Mouse (Mus musculus) kidney, adult 11 months (tissue): ENCODE results near the gene Nol3.

Experiments used
- DNase-seq: peaks from one replicate; pipeline ENCODE4 v3.0.0; 2022

The Nol3 gene

DNA sequence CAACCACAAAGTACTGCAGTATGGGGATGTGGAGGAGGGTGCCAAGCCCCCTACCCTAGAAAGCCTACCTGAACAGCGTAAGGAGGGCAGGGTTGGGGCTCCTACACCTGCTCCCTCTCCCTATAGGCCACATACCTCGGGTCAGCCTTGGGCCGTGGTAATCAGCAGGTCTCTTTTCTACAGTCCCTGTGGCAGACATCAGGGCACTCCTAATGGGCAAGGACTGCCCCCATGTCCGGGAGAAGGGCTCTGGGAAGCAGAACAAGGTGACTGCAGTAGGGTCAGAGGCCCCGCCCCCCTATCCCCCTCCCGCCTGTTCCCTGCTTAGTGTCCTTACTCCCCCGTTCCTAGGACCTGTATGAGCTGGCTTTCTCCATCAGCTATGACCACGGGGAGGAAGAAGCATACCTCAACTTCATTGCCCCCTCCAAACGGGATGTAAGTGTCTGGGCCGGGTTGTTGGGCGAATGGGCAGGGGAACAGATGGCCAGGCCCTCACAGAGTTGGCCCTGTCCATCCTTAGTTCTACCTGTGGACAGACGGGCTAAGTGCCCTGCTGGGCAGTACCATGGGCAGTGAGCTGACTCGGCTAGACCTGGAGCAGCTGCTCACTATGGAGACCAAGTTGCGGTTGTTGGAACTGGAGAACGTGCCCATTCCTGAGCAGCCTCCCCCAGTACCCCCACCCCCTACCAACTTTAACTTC is 33.4 kb downstream of the Nol3 start:
- no peak for DNase-seq

DNA sequence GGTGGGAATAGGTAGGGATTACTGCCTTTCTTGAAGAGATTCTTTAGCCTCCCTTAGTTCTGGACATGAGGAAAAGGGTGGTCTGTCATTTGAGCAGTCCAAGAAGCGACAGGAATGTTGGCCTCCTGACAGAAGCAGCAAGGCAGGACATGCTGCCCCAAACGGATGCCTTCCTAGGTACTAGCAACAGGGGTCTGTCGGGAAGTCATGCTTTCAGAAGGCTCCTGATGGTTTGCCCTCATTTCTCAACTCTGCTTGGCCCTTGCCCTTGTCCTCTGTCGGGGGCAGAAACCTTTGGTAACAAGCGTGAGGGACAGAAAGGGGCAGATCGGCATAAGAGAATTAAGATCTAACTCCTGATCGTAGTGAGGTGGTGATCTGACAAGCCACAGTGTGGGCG is 34.2 kb downstream of the Nol3 start:
- no peak for DNase-seq

DNA sequence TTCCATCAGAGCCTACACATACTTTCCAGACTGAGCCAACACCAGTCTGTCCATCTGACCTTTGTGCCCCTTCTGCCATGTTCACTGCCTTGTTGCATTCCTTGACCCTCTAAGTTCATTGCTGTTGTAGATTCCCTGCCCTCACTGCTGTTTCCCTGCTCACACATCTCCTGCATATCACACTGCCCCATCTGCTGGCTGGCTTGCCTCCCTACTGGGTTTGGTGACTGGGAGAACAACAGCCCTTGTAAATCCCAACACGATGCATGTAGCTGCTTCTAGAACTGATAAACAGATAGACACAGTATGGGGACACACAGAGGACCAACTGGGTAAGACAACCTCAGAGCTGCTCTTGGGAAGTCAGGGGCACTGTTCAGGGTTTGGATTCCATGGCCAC is 35.8 kb downstream of the Nol3 start:
- DNase-seq = no peak

DNA sequence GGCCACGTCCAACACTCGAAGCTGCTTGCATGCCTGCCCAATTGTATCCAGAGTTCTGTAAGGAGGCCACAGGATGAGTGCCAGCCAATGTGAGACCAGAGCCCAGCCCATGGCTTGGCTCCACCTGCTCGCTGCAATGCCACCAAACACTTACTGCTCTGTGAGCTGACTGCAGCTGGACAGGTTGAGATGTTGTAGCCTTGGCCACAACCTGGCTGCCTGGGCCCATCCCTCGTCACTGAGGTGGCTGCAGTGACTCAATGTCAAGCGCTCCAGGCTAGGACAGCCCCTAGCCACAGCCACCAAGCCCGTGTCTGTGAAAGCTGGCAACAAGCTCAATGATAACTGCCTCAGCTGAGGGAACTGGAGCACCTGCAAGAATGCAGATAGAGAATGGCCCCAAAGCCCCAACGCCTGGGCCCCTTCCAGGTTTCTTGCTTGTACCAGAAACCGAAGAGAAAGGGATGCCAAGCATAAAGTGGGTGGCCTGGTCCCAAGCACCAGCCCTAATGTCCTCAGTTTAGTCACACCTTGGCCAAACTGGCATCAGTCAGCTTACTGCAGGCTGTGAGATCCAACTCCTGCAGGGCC is 37.0 kb downstream of the Nol3 start:
- no peak for DNase-seq

DNA sequence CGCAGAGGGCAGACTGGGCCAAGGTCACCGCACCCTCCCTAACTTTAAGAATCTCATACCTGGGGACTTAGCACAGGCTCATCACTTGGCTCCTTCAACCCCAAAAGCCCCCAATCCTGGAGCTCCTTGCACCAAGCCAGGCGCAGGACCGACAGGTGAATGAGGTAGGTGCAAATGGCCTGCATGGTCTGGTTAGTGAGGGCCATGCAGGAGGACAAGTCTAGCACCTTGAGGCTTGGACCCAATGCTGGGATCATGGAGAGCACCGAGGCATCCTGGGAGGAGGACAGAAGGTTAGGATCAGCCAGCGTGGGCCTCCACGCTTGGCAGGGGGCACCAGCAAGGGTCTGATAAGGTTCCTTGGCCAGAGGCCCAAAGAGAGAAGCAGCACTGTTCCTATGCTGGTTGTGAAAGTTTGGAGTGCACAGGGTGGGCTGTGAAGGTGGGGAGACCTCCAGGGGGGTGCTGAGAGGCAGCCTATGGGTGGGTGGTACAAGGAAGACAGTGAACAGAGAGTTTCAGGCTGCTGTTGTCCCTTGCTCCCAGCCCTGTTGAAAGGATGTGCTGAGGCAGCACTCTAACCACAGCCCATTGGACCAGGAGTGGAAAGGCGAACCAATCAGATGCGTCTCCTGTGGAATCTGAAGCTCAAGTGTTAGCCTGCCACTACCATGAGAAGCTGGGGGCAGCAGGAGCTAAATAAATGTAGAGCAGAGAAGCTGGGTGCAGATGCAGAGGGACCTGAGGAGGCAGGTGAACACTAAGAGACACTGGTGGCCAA is 37.9 kb downstream of the Nol3 start:
- DNase-seq = no peak

DNA sequence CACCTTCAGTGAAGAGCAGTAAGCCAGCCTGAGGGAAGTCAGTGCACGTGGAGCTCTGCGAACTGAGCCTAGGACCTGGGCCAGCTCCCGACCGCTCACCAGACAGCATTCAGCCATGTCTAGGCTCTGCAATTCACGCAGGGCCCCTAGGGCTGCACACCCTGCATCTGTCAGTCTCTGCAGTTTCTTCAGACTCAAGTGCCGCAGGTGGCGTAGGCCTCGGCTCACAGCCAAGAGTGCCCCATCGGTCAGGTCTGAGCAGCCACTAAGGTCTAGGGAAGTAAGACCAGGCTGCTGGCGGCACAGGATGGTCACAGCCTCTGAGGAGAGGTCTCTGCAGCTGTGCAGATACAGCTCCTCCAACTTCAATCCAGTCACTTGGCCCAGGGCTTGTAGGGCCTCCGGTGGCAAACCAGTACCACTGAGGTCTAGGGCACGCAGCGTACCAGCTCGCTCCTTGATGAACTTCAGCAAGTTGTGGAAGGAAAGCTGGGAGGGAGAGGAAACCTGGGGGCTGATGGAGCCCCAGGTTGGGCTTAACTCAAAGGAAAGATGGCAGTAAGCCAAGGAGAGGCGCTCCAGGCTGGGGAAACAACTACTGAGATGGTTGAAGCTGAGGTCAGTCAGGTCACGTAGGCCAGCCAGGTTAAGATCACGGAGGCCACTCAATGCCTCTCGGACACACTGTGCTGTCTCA is 39.3 kb downstream of the Nol3 start:
- no peak for DNase-seq

DNA sequence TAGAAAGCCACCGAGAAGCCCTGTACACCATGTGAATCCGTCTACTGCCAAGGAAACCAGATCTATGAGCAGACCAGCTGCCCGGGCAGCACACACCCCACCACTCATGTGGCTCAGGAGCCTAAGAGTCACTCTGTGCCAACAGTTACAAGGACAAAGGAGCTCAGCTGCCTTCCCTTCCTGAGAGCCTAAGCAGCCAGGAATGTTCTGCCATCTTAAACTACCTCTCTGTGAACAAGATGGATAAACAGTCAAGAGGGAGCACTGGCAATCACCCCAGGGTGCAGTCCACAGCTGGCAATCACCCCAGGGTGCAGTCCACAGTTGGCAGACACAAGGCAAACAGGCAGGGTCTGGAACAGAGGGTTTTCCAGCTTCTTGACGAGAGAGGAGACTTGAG is 42.0 kb downstream of the Nol3 start:
- DNase-seq = no peak

DNA sequence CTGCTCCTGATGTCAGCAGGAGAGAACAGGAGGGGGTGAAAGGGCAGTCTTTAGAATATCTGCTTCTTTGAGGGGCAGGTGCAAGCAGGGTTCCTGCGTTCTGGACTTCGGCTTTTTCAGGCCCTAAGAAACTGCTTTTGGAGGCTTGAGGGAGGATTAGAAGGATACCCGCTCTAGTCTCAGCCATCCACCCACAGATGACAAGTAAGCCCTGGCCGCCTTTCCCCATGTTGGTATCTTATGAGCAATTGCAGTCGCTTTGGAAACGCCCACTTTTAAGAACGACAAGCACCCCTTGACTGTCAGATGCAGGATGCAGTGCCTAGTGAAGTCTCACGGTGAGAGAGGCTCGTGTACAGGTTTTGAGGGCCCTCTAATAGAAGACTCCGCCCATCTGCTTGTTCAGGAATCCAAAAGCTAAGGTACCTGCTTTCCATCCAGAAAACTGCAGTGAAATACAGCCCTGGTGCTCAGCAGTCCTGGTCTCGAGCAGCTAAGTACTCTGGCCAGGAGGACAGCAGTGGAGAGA is 42.8 kb downstream of the Nol3 start:
- no peak for DNase-seq

DNA sequence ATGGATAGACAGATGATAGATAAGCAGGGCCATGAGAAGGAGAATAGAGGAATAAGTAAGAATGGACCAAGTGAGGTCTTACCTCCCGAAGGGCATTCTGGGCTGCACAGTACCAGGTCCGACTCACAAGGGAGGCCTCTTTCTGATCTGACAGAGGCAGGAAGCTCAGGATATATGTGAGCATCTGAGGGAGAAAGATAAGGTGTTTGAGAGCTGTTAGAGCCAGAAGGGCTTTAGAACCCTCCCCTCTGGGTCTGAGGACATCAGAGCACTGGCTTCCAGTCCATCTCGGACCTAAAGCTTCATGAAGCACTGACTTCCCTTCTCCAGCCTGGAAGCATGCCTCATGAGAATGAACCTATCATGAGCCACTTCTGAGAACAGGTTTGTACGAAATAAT is 47.2 kb downstream of the Nol3 start:
- no peak for DNase-seq

DNA sequence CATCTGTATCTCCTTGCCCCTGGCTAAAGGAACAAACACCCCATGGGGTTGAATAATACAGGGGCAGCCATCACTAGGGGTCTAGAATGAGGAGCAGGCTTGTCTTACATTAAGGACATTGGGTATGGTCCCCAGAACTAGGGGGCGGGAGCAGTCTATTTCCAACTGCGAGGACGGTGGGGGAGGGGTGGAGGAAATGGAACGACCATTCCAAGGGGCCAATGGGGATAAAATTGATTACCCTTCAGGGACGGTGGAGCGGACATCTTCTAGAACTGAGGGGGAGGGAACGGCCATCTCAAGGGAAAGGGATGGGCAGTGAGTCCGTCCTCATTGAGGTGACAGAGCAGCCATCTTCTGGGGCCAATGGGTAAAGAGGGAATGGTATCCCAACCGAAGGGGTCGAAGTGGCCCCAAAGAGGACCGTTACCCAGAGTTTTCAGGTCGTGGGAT is 49.7 kb downstream of the Nol3 start:
- no peak for DNase-seq

DNA sequence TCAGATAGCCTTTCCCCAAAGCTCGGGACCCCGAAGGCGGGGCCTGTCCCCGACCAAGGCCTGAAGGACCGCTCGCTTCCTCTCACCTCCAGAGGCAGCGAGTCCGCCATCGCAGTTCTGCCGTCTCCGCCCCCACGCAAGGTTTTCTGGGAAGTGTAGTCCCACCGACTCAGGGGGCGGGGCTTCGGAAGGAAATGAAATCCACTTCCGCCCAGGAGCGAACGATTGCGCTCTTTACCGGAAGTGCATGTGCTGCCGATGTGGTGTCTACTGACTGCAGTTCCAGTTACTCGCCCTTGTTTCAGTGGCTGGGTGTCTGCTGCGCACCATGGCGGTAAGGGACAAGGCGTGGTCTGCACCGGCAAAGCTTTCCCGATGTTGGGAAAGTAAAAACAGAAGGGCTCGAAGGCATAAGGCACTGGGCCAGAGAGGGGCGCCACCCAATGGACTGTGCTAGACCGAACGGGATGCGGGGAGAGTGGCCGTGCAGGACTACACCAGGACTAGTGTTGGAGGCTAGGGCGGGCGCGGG is 50.3 kb downstream of the Nol3 start, which contains the start of the genes Lrrc29 and Tmem208:
Gene Lrrc29 (minus strand): TSS at position 138 of the 532 bp plus-strand sequence.
Gene Tmem208 (plus strand): TSS at position 214 of the 532 bp plus-strand sequence.
- peak; percentile 95 for DNase-seq

DNA sequence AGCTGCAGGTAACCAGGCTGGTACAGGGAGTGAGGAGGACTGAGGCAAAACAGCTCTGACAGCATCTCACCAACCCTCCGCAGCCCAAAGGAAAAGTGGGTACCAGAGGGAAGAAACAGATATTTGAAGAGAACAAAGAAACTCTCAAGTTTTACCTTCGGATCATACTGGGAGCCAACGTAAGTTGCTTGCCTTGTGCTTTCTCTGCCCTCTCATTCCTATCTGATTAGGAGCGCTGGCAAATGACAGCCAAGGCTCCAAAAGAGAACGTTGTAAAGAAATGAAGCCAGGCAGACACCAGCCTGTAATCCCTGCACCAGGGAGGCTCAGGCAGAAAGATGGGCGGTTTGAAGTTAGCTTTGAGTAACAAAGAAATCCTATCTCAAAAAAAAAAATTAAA is 51.0 kb downstream of the Nol3 start:
- DNase-seq = no peak

DNA sequence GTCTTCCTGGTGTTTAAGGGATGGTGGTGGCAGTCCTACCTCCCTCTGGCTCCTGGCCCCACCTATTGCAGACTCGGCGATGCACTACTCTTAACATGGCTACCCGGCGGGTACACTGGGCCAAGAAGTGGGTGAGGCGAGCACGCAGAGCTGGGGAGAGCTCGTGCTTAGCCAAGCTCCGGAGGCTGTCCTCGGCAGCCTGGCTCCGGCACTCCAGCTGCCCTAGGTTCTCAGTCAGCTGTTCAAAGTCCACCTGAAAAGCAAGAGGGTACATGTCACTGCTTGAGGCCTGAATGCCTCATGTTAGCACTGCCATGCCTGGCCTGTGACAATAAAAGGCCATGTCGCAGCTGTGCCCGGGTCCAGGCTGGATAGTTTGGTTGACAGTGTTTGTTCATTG is 54.4 kb downstream of the Nol3 start:
- no peak for DNase-seq

DNA sequence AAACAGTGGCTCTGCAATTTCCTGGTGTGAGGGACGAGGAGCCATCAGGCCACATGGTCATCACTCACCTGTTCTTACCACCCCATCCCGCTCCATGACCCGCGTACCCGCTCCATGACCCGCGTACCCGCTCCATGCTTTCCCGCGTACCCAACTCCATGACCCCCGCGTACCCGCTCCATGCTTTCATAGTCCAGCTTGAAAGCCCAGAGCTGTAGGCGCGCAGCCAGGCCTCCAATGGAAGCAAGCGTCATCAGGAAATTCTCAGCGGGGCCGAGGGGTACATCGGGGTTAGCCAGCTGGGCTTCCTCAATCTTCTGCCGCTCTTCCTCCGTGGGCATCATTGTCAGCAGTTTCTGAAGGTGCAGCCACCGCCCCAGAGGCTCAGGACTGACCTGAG is 55.5 kb downstream of the Nol3 start:
- no peak for DNase-seq
